Mouse (Mus musculus): ENCODE results near the gene Zfp524.

- TF ChIP-seq CTCF (conservative IDR thresholded peaks at IDR 0.05 in 1 of 2, IDR thresholded peaks at IDR 0.05 in 1 of 2; ENCODE audit: low read depth in 2 of 2, low read length in 2 of 2): peak; percentile 15 to 88; a peak in 2 of 4 replicates
- no peak for TF ChIP-seq JUND (conservative IDR thresholded peaks at IDR 0.05; ENCODE audit: low read depth, low read length)
- peak; percentile 69 for TF ChIP-seq SMC3 (IDR thresholded peaks at IDR 0.05; ENCODE audit: low read depth, low read length)
- no peak for TF ChIP-seq CHD1 (IDR thresholded peaks at IDR 0.05; ENCODE audit: low read depth, low read length)
- TF ChIP-seq POLR2A (IDR thresholded peaks at IDR 0.05; ENCODE audit: low read depth, low read length): no peak
- no peak for TF ChIP-seq ZC3H11A (IDR thresholded peaks at IDR 0.05; ENCODE audit: low read depth, low read length)
- no peak for TF ChIP-seq ZMIZ1 (IDR thresholded peaks at IDR 0.05; ENCODE audit: low read depth, low read length)
- no peak for TF ChIP-seq NELFE (IDR thresholded peaks at IDR 0.05; ENCODE audit: low read depth, low read length)
- no peak for TF ChIP-seq MAX (IDR thresholded peaks at IDR 0.05; ENCODE audit: low read length)
- no peak for TF ChIP-seq USF2 (conservative IDR thresholded peaks at IDR 0.05; ENCODE audit: low read depth, low read length)
Observed at GRCm38 (mm10) chr7:5047313-5047712, 33.1 kb downstream of the Zfp524 start.
